Mouse (Mus musculus): ENCODE results near the gene Celsr1. TPM values are rescaled to one million over a fixed set of nuclear protein-coding genes. Genes with fewer than 3 reads are reported as not detected.

The Celsr1 gene
- polyA plus RNA-seq, 1 experiment = 0.06 TPM

DNA sequence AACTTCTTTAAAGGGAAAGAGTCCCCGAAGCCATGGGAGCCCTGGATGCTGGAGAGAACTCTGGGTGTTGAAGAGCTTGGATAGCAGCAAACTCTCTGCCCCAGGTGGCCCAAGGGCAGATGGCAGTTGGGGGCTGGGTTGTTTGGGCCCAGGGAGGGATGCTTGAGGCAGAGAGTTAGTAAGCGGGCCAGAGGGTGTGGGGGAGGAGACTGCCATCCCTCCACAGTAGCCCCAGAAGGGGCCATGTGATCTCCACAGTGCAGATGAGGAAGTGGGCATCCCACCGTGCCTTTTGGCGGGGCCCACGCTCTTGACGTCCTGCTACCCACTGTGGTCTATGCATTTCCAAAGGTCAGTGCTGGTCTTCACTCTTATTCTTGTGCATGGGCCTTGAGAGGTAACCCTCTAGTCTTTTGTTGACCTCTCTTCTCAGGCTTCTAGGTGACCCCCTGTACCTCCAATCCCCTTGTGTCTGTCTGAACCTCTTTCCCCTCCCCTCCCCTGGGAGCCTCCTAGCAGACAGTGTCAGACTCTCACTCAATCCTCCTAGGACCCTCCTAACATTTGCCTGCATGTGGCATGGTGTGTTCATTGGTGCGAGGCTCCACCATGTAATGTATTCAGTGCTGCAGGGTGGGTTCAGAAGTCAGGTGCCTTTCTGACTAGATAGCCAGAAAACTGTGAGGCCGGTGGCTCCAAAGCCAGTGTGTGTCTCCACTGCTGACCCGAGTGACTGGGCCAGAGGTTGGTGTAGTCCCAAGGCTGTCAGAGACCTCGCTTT is 35.6 kb upstream of the Celsr1 start:
- no peaks in the 10 kb centered on the region for H3K27me3 ChIP-seq (ENCODE audit: control insufficient read depth, insufficient read depth, insufficient read length)
- H3K79me2 ChIP-seq (ENCODE audit: control insufficient read depth, insufficient read depth) = peaks cover 45% of the 10 kb centered on the region
- H3ac ChIP-seq (ENCODE audit: control insufficient read depth, insufficient read length) = no peak overlapping the region
- H3K36me3 ChIP-seq (ENCODE audit: control insufficient read depth, insufficient read depth) = no peaks in the 10 kb centered on the region
- TF ChIP-seq POLR2A (IDR thresholded peaks at IDR 0.05; ENCODE audit: insufficient read length, low read depth) = no peak
- TF ChIP-seq REST (IDR thresholded peaks at IDR 0.05; ENCODE audit: insufficient read depth, insufficient read length) = no peak
- H3K4me2 ChIP-seq (ENCODE audit: low read depth) = no peak overlapping the region
- H3K4me3 ChIP-seq = no peak overlapping the region

GRCm38 (mm10) chr15:86067941-86068495 is 34.4 kb upstream of the Celsr1 start:
- peaks cover 54% of the 10 kb centered on the region for H3K79me2 ChIP-seq (ENCODE audit: control insufficient read depth, insufficient read depth)
- H3K27me3 ChIP-seq (ENCODE audit: control insufficient read depth, insufficient read depth, insufficient read length) = no peaks in the 10 kb centered on the region
- H3K36me3 ChIP-seq (ENCODE audit: control insufficient read depth, insufficient read depth) = no peaks in the 10 kb centered on the region
- no peak overlapping the region for H3ac ChIP-seq (ENCODE audit: control insufficient read depth, insufficient read length)
- TF ChIP-seq POLR2AphosphoS2 (IDR thresholded peaks at IDR 0.05; ENCODE audit: insufficient read length, low read depth) (no peak), USF1 (IDR thresholded peaks at IDR 0.05; ENCODE audit: low read depth) (no peak), REST (IDR thresholded peaks at IDR 0.05; ENCODE audit: insufficient read depth, insufficient read length) (no peak), CEBPB (IDR thresholded peaks at IDR 0.05; ENCODE audit: insufficient read depth, poor library complexity, severe bottlenecking) (no peak), POLR2A (IDR thresholded peaks at IDR 0.05; ENCODE audit: insufficient read length, low read depth) (no peak), MYOG (IDR thresholded peaks at IDR 0.05; ENCODE audit: control insufficient read depth in 1 of 3, insufficient read depth in 1 of 3, insufficient read length in 2 of 3, low read depth in 2 of 3) (no peak), MAX (IDR thresholded peaks at IDR 0.05; ENCODE audit: low read depth) (no peak), E2F4 (IDR thresholded peaks at IDR 0.05; ENCODE audit: insufficient read depth) (no peak), TCF3 (IDR thresholded peaks at IDR 0.05; ENCODE audit: insufficient read length, low read depth) (no peak), TCF12 (IDR thresholded peaks at IDR 0.05; ENCODE audit: insufficient read depth, poor library complexity, severe bottlenecking) (no peak), SRF (IDR thresholded peaks at IDR 0.05; ENCODE audit: control insufficient read depth, insufficient read length, low read depth) (no peak), MYOD1 (IDR thresholded peaks at IDR 0.05; ENCODE audit: control insufficient read depth in 1 of 3, insufficient read length in 2 of 3, low read depth in 2 of 3) (no peak)
- H3K4me3 ChIP-seq = peak overlapping the region; percentile 6
- peak overlapping the region; percentile 90 for H3K4me2 ChIP-seq (ENCODE audit: low read depth)

- Histone ChIP-seq H3K4me2 (ENCODE audit: low read depth) (peak overlapping the region; percentile 90), H3K27me3 (ENCODE audit: control insufficient read depth, insufficient read depth, insufficient read length) (no peaks in the 10 kb centered on the region), H3K79me2 (ENCODE audit: control insufficient read depth, insufficient read depth) (peaks cover 59% of the 10 kb centered on the region), H3K36me3 (ENCODE audit: control insufficient read depth, insufficient read depth) (no peaks in the 10 kb centered on the region), H3K4me3 (peak overlapping the region; percentile 6), H3ac (ENCODE audit: control insufficient read depth, insufficient read length) (no peak overlapping the region)
- TF ChIP-seq MYOD1 (IDR thresholded peaks at IDR 0.05; ENCODE audit: control insufficient read depth in 1 of 3, insufficient read length in 2 of 3, low read depth in 2 of 3) (peak in 2 of 3 experiments; percentile 15 to 79), POLR2AphosphoS2 (IDR thresholded peaks at IDR 0.05; ENCODE audit: insufficient read length, low read depth) (peak; percentile 59), TCF12 (IDR thresholded peaks at IDR 0.05; ENCODE audit: insufficient read depth, poor library complexity, severe bottlenecking) (no peak), POLR2A (IDR thresholded peaks at IDR 0.05; ENCODE audit: insufficient read length, low read depth) (no peak), MYOG (IDR thresholded peaks at IDR 0.05; ENCODE audit: control insufficient read depth in 1 of 3, insufficient read depth in 1 of 3, insufficient read length in 2 of 3, low read depth in 2 of 3) (peak in 1 of 3 experiments; percentile 70), MAX (IDR thresholded peaks at IDR 0.05; ENCODE audit: low read depth) (peak; percentile 90), CEBPB (IDR thresholded peaks at IDR 0.05; ENCODE audit: insufficient read depth, poor library complexity, severe bottlenecking) (no peak)
These were observed 34.0 kb upstream of the Celsr1 start for GRCm38 (mm10) chr15:86067581-86067910.

GRCm38 (mm10) chr15:86066836-86067580 is 33.4 kb upstream of the Celsr1 start:
- Histone ChIP-seq H3K36me3 (ENCODE audit: control insufficient read depth, insufficient read depth) (no peaks in the 10 kb centered on the region), H3K4me2 (ENCODE audit: low read depth) (peak overlapping the region; percentile 90), H3K79me2 (ENCODE audit: control insufficient read depth, insufficient read depth) (peaks cover 64% of the 10 kb centered on the region), H3ac (ENCODE audit: control insufficient read depth, insufficient read length) (no peak overlapping the region), H3K4me3 (peak overlapping the region; percentile 6), H3K27me3 (ENCODE audit: control insufficient read depth, insufficient read depth, insufficient read length) (no peaks in the 10 kb centered on the region)
- TF ChIP-seq MYOG (IDR thresholded peaks at IDR 0.05; ENCODE audit: control insufficient read depth in 1 of 3, insufficient read depth in 1 of 3, insufficient read length in 2 of 3, low read depth in 2 of 3) (peak in 1 of 3 experiments; percentile 39), MYOD1 (IDR thresholded peaks at IDR 0.05; ENCODE audit: control insufficient read depth in 1 of 3, insufficient read length in 2 of 3, low read depth in 2 of 3) (peak in 2 of 3 experiments; percentile 48 to 54), REST (IDR thresholded peaks at IDR 0.05; ENCODE audit: insufficient read depth, insufficient read length) (no peak)

DNA sequence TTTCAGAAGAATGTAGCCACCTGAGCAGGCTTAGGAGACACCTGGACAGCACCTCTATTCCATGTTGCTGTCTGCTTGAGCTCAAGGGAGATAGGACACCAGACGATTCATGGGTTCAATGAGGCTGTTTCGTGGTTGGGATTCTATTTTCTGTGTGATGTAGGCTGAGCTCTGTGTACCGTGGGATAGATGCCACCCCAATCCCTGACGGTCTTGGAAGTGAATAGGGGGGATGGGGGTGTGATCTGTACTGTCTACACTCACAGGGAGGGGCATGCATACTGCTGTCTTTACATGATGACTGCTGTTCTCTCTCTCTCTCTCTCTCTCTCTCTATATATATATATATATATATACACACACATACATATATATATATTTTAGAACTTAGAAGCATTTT is 31.8 kb upstream of the Celsr1 start:
- Histone ChIP-seq H3K27me3 (ENCODE audit: control insufficient read depth, insufficient read depth, insufficient read length) (no peaks in the 10 kb centered on the region), H3K4me3 (no peak overlapping the region), H3K36me3 (ENCODE audit: control insufficient read depth, insufficient read depth) (no peaks in the 10 kb centered on the region), H3K4me2 (ENCODE audit: low read depth) (no peak overlapping the region), H3K79me2 (ENCODE audit: control insufficient read depth, insufficient read depth) (peaks cover 74% of the 10 kb centered on the region), H3ac (ENCODE audit: control insufficient read depth, insufficient read length) (no peak overlapping the region)
- TF ChIP-seq POLR2AphosphoS2 (IDR thresholded peaks at IDR 0.05; ENCODE audit: insufficient read length, low read depth) = no peak
- no peak for TF ChIP-seq TCF3 (IDR thresholded peaks at IDR 0.05; ENCODE audit: insufficient read length, low read depth)
- TF ChIP-seq POLR2A (IDR thresholded peaks at IDR 0.05; ENCODE audit: insufficient read length, low read depth) = no peak
- TF ChIP-seq E2F4 (IDR thresholded peaks at IDR 0.05; ENCODE audit: insufficient read depth) = no peak
- no peak for TF ChIP-seq CEBPB (IDR thresholded peaks at IDR 0.05; ENCODE audit: insufficient read depth, poor library complexity, severe bottlenecking)
- TF ChIP-seq USF1 (IDR thresholded peaks at IDR 0.05; ENCODE audit: low read depth) = no peak
- TF ChIP-seq REST (IDR thresholded peaks at IDR 0.05; ENCODE audit: insufficient read depth, insufficient read length) = no peak
- TF ChIP-seq MYOD1 (IDR thresholded peaks at IDR 0.05; ENCODE audit: control insufficient read depth in 1 of 3, insufficient read length in 2 of 3, low read depth in 2 of 3) = no peak

Measured in myocyte (in vitro differentiated cells).